Mouse (Mus musculus) embryonic facial prominence, embryonic 11.5 days (tissue): ENCODE measurements around the gene Usp45. TPM values are rescaled to one million over a fixed set of nuclear protein-coding genes. Genes with fewer than 3 reads are reported as not detected.

Source experiments
- ATAC-seq: fragments of 200-750 bp; cut with Nextera tagmentation; replicated peaks from 2 replicates; pipeline ENCODE4 v1.8.0; 2017; ENCODE audit warnings: low read depth; ENCODE audit not compliant: insufficient number of reproducible peaks, low FRiP score, low TSS enrichment
- DNase-seq: peaks from one replicate; pipeline ENCODE4 v3.0.0-alpha.2; 2015; ENCODE audit warnings: low spot score
- H3K27ac ChIP-seq: fragments of 300-500 bp; sonication (generic); replicated peaks from 2 replicates; pipeline ENCODE4 v1.5.1; 2014; ENCODE audit warnings: mild to moderate bottlenecking, low read depth, low read length, control low read depth
- H3K27me3 ChIP-seq: fragments of 300-500 bp; sonication (generic); 2 replicates; pipeline ENCODE4 v1.6.1; 2014; ENCODE audit warnings: mild to moderate bottlenecking, low read length, moderate library complexity, mixed read lengths; ENCODE audit not compliant: control insufficient read depth, insufficient read depth
- H3K36me3 ChIP-seq: fragments of 300-500 bp; sonication (generic); replicated peaks from 2 replicates; pipeline ENCODE4 v1.6.1; 2014; ENCODE audit warnings: low read depth, mild to moderate bottlenecking, low read length, moderate library complexity, mixed read lengths; ENCODE audit not compliant: control insufficient read depth, insufficient read depth
- H3K4me1 ChIP-seq: fragments of 300-500 bp; sonication (generic); 2 replicates; pipeline ENCODE4 v1.6.1; 2014; ENCODE audit warnings: low read length, mixed read lengths; ENCODE audit not compliant: control insufficient read depth, insufficient read depth
- H3K4me2 ChIP-seq: fragments of 300-500 bp; sonication (generic); 2 replicates; pipeline ENCODE4 v1.6.1; 2014; ENCODE audit warnings: low read depth, mild to moderate bottlenecking, control low read depth, low read length, moderate library complexity
- H3K4me3 ChIP-seq: fragments of 300-500 bp; sonication (generic); 2 replicates; pipeline ENCODE4 v1.5.1; 2014; ENCODE audit warnings: low read depth, low read length, control low read depth
- H3K9ac ChIP-seq: fragments of 300-500 bp; sonication (generic); replicated peaks from 2 replicates; pipeline ENCODE4 v1.6.1; 2014; ENCODE audit warnings: mild to moderate bottlenecking, control low read depth, low read length
- H3K9me3 ChIP-seq: fragments of 300-500 bp; sonication (generic); replicated peaks from 2 replicates; pipeline ENCODE4 v1.6.1; 2016; ENCODE audit warnings: mild to moderate bottlenecking, low read length, inconsistent platforms, mixed read lengths; ENCODE audit not compliant: control insufficient read depth
- WGBS: fragments of 180-500 bp; shearing (Covaris S2); extraction: QIAGEN DNeasy Blood & Tissue Kit; methylation state at CpG from one replicate; pipeline ENCODE4 v1.1.7; 2014; 5-methylcytosine and 5-hydroxymethylcytosine counted together
- polyA plus RNA-seq: library from polyadenylated mRNA; unstranded; fragments of >200 nt; fragmentation: Nextera tagmentation; extraction: Ambion mirVana; gene quantifications from 2 replicates; pipeline ENCODE4 v1.2.1, GENCODE M21; 2014

Usp45 gene
- polyA plus RNA-seq, 1 experiment from 2014 or later, result 11.6 TPM

GRCm38 (mm10) chr4:21755123-21755789 is 11.7 kb upstream of the Usp45 start:
- Histone ChIP-seq H3K27ac (no peak overlapping the region), H3K27me3 (no peaks in the 10 kb centered on the region), H3K9me3 (no peaks in the 10 kb centered on the region), H3K36me3 (no peaks in the 10 kb centered on the region), H3K4me3 (no peak overlapping the region), H3K4me1 (no peaks in the 10 kb centered on the region), H3K9ac (no peak overlapping the region), H3K4me2 (no peak overlapping the region)
- no peak for ATAC-seq
- 62% methylated on average over 4 of the region's 4 CpGs for WGBS
- no peak for DNase-seq

GRCm38 (mm10) chr4:21758860-21759259 is 8.1 kb upstream of the Usp45 start:
- Histone ChIP-seq H3K4me1 (no peaks in the 10 kb centered on the region), H3K27me3 (no peaks in the 10 kb centered on the region), H3K4me2 (no peak overlapping the region), H3K4me3 (no peak overlapping the region), H3K36me3 (no peaks in the 10 kb centered on the region), H3K27ac (no peak overlapping the region), H3K9ac (no peak overlapping the region), H3K9me3 (no peaks in the 10 kb centered on the region)
- DNase-seq (no peak), ATAC-seq (no peak)
- 48% methylated on average over 1 of the region's 1 CpGs for WGBS

- Histone ChIP-seq H3K36me3 (no peaks in the 10 kb centered on the region), H3K27me3 (no peaks in the 10 kb centered on the region), H3K4me3 (no peak overlapping the region), H3K4me2 (no peak overlapping the region), H3K27ac (no peak overlapping the region), H3K9me3 (no peaks in the 10 kb centered on the region), H3K9ac (no peak overlapping the region), H3K4me1 (no peaks in the 10 kb centered on the region)
- WGBS, result 88% methylated on average over 9 of the region's 9 CpGs
- no peak for ATAC-seq
- DNase-seq, result no peak
These were observed 5.4 kb upstream of the Usp45 start for GRCm38 (mm10) chr4:21761416-21762160.

- ATAC-seq (no peak), DNase-seq (no peak)
- H3K4me2 ChIP-seq, result no peak overlapping the region
- WGBS, result 75% methylated on average over 4 of the region's 4 CpGs
- no peak overlapping the region for H3K4me3 ChIP-seq
- H3K27me3 ChIP-seq, result no peaks in the 10 kb centered on the region
- H3K9ac ChIP-seq, result no peak overlapping the region
- H3K27ac ChIP-seq, result no peak overlapping the region
- no peaks in the 10 kb centered on the region for H3K36me3 ChIP-seq
- H3K4me1 ChIP-seq, result no peaks in the 10 kb centered on the region
- no peaks in the 10 kb centered on the region for H3K9me3 ChIP-seq
These were observed 3.1 kb upstream of the Usp45 start for GRCm38 (mm10) chr4:21763827-21764226.

GRCm38 (mm10) chr4:21766171-21766862 is 639 bp upstream of the Usp45 start:
- WGBS, result 20% methylated on average over 14 of the region's 14 CpGs
- H3K9ac ChIP-seq, result peak overlapping the region; percentile 55

GRCm38 (mm10) chr4:21771064-21771463 is 4.1 kb downstream of the Usp45 start:
- H3K27ac ChIP-seq, result no peak overlapping the region
- DNase-seq, result no peak
- H3K4me2 ChIP-seq, result no peak overlapping the region
- no peak overlapping the region for H3K4me3 ChIP-seq
- ATAC-seq, result no peak
- no peaks in the 10 kb centered on the region for H3K27me3 ChIP-seq
- no peaks in the 10 kb centered on the region for H3K4me1 ChIP-seq
- H3K36me3 ChIP-seq, result no peaks in the 10 kb centered on the region
- no peak overlapping the region for H3K9ac ChIP-seq
- no peaks in the 10 kb centered on the region for H3K9me3 ChIP-seq
- 89% methylated on average over 1 of the region's 1 CpGs for WGBS

More at GRCm38 (mm10) chr4:21766171-21766862, 639 bp upstream of the Usp45 start:
- peak overlapping the region; percentile 51 for H3K4me2 ChIP-seq
- H3K4me3 ChIP-seq, result peak overlapping the region; percentile 62
- no peak overlapping the region for H3K27ac ChIP-seq
- no peaks in the 10 kb centered on the region for H3K36me3 ChIP-seq
- ATAC-seq (peak; percentile 39; the same call in 1 of the 2 replicates), DNase-seq (no peak)
- H3K27me3 ChIP-seq, result no peaks in the 10 kb centered on the region
- H3K4me1 ChIP-seq, result no peaks in the 10 kb centered on the region
- H3K9me3 ChIP-seq, result no peaks in the 10 kb centered on the region

GRCm38 (mm10) chr4:21772306-21772705 is 5.3 kb downstream of the Usp45 start:
- Histone ChIP-seq H3K9me3 (no peaks in the 10 kb centered on the region), H3K27me3 (no peaks in the 10 kb centered on the region), H3K4me2 (no peak overlapping the region), H3K4me3 (no peak overlapping the region), H3K4me1 (no peaks in the 10 kb centered on the region), H3K9ac (no peak overlapping the region), H3K27ac (no peak overlapping the region), H3K36me3 (no peaks in the 10 kb centered on the region)
- WGBS, result 92% methylated on average over 1 of the region's 1 CpGs
- DNase-seq (no peak), ATAC-seq (no peak)
